Mouse (Mus musculus): ENCODE measurements at regions not wholly inside any gene's neighbourhood (a gene's known extent, or its start where the extent isn't known, plus 50 kb on each side); places are given as distances from the start of the nearest gene placed in this dataset.

DNA sequence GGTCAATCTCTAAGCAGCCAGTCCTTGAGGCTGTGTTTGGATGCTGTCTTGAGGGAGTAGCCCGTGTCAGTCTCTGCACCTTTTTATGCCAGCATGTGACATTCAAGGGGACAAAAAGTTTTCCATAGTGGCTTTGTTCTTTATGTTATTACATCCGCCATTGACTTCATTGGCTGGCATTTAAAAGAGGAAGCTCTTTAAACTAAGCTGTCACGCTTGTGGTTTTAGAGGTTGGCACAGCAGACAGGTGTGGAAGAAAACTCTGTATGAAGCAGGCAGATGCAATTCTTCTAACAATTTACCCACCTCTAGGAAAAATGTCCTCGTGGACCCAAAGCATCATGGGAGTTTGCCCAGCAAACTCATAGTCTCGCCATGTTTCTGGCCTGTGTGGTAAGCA is 297.5 kb upstream of the Gadl1 start:
- TF ChIP-seq POLR2A (IDR thresholded peaks at IDR 0.05; ENCODE audit: borderline replicate concordance, extremely low read depth, low read depth, low read length), result no peak
- no peak for TF ChIP-seq CTCF (IDR thresholded peaks at IDR 0.05; ENCODE audit: insufficient read depth, low read length)
